Mouse (Mus musculus) small intestine, adult 2 months (tissue): ENCODE data around the gene Atxn2.

Experiments
- CTCF ChIP-seq: fragments of 200-500 bp; IDR thresholded peaks from 2 replicates; pipeline ENCODE4 v1.5.1; 2012; ENCODE audit warnings: low read depth, mild to moderate bottlenecking, control low read depth, inconsistent platforms, low read length, moderate library complexity, mixed read lengths; ENCODE audit not compliant: insufficient replicate concordance, insufficient read length; ENCODE audit errors: extremely low read depth
- POLR2A ChIP-seq: fragments of 200-500 bp; IDR thresholded peaks from 2 replicates; pipeline ENCODE4 v1.6.1; 2012; ENCODE audit warnings: low read depth, mild to moderate bottlenecking, control low read depth, inconsistent platforms, low read length, moderate library complexity

- TF ChIP-seq CTCF (no peak), POLR2A (no peak)
These were observed 87.3 kb downstream of the Atxn2 start for GRCm38 (mm10) chr5:121798447-121798846.
